Mouse (Mus musculus) spleen, postnatal 0 days (tissue): ENCODE data around the gene Nudt14. TPM values are rescaled to one million over a fixed set of nuclear protein-coding genes. Genes with fewer than 3 reads are reported as not detected.

Experiments
- polyA plus RNA-seq: library from polyadenylated mRNA; unstranded; fragments of >200 nt; fragmentation: Nextera tagmentation; extraction: Ambion mirVana; gene quantifications from 2 replicates; pipeline ENCODE4 v1.2.1, GENCODE M21; 2015

Nudt14 gene
- 24.7 and 32.5 TPM in 2 replicates for polyA plus RNA-seq

GRCm38 (mm10) chr12:112941776-112942713 is at the start of gene Nudt14:
Gene Nudt14 (minus strand): TSS chr12:112942124.

GRCm38 (mm10) chr12:112976371-112977073 is 34.6 kb upstream of the Nudt14 start, which contains the start of gene Btbd6:
Gene Btbd6 (plus strand): TSS chr12:112976482.

GRCm38 (mm10) chr12:112929562-112930352 is 12.2 kb downstream of the Nudt14 start, which contains the start of gene Jag2:
Gene Jag2 (minus strand): TSS chr12:112929776.

Other genes starting within 250 kb of the Nudt14 start
- gene Cep170b, start 221.7 kb downstream of the Nudt14 start, polyA plus RNA-seq: 2.0 and 2.6 TPM in 2 replicates
- gene Pld4, start 181.5 kb downstream of the Nudt14 start, polyA plus RNA-seq: 26.8 and 42.1 TPM in 2 replicates
- gene Ahnak2, start 139.5 kb downstream of the Nudt14 start, polyA plus RNA-seq: 1.5 and 1.7 TPM in 2 replicates
- gene Clba1, start 133.2 kb downstream of the Nudt14 start, polyA plus RNA-seq: 1.4 and 1.8 TPM in 2 replicates
- 77.8 and 82.7 TPM in 2 replicates for gene Cdca4, start 112.7 kb downstream of the Nudt14 start, polyA plus RNA-seq
- 1.6 and 1.7 TPM in 2 replicates for gene Gpr132, start 73.9 kb downstream of the Nudt14 start, polyA plus RNA-seq
- gene Jag2, start 12.3 kb downstream of the Nudt14 start, polyA plus RNA-seq: 0.90 and 1.3 TPM in 2 replicates
- 9.0 and 11.7 TPM in 2 replicates for gene Btbd6, start 34.4 kb upstream of the Nudt14 start, polyA plus RNA-seq
- 46.0 and 52.5 TPM in 2 replicates for gene Brf1, start 58.6 kb upstream of the Nudt14 start, polyA plus RNA-seq
- 9.3 and 9.8 TPM in 2 replicates for gene Pacs2, start 72.4 kb upstream of the Nudt14 start, polyA plus RNA-seq
- gene Tex22, start 132.4 kb upstream of the Nudt14 start, polyA plus RNA-seq: not detected in 2 replicates
- gene Mta1, start 156.2 kb upstream of the Nudt14 start, polyA plus RNA-seq: 9.7 and 10.4 TPM in 2 replicates
- 121 and 135 TPM in 2 replicates for gene Crip2, start 198.1 kb upstream of the Nudt14 start, polyA plus RNA-seq
- 562 and 624 TPM in 2 replicates for gene Crip1, start 204.2 kb upstream of the Nudt14 start, polyA plus RNA-seq
- gene Tedc1, start 214.3 kb upstream of the Nudt14 start, polyA plus RNA-seq: 14.0 and 14.7 TPM in 2 replicates
- 2.0 and 2.1 TPM in 2 replicates for gene Tmem121, start 243.8 kb upstream of the Nudt14 start, polyA plus RNA-seq